Mouse (Mus musculus) kidney, adult 18-20 months (tissue): Measurements from ENCODE around the gene Crip3.

ENCODE experiments used
- DNase-seq: peaks from one replicate; pipeline ENCODE4 v3.0.0; 2021

The Crip3 gene

GRCm38 (mm10) chr17:46457791-46458190 lies 29.1 kb downstream of the Crip3 start:
- peak; percentile 76 for DNase-seq

DNA sequence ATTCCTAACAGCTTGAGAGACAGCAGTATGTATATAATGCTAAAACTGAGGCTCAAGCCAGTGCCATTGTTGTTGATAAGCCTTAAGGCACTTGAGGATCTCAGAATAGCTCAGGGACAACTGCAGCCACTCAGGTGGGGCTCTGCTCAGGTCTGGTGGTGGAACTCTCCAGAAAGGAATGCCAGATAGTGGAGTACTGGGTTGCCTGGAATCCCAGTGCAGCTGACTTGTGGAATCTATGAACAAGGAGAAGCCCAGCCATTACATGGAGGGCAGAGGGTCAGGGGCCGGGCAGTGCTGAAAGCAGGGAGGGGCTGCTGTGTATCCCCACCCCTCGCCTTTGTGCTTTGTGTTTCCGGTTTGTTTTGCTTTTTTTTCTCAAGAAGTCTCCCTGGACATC lies 29.7 kb downstream of the Crip3 start:
- DNase-seq: no peak

DNA sequence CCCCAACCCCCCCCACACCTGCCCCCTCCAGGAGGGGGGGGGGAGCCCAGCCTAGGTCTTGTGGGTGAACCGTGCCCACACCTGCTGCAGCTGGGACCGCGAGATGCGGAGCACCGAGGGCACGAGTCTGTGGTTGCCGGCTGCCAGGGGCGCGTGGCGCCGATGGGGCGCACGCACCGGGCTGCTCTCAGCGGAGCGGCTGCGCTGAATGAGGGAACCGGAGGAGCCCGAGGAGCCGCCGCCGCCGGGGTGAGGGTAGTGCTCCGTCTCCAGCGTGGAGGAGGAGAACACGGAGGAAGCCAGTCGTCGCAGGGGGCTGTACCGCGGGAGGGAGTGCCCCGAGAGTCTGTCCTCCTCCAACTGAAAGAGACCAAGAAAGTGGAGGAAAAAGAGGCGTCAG lies 31.9 kb downstream of the Crip3 start:
- no peak for DNase-seq

DNA sequence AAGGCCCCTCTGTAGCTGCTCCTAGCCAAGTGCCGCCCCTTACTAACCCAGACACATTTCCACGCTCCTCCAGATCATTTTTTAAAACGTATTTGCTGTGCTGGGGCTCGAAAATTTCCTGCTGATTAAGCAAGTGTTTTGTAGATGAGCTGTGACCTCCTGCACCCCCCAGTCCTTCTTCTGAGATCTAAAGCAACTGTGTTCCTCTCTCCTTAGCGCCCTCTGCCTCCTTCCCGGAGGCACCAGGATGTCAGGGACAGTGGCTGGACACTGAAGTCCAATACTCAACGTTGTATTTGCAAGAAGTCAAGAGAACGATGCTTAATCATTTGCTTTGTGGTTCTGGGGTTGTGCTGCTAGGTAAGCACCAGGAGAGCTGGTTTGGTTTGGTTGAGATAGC lies 32.6 kb downstream of the Crip3 start:
- no peak for DNase-seq

DNA sequence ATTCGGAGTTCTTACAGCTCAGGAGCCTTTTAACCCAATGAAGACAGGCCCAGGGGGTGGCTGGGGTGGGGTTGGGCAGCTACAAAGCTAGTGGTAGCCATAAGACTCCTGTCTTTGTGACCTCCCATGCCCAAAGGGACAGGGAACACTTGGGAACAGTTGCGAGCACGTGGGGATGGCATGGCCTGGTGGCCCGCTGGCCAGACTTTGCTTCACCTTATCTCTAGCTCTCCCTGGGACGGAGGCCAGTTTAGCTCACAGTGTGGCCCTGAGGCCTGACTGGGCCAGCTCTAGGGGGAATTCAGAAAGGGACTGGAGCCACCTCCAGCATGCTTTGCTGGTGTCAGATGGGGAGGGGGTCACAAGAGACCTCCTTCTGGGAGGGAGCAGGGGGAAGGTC lies 33.5 kb downstream of the Crip3 start:
- DNase-seq: no peak

- DNase-seq: no peak
These were observed 39.1 kb downstream of the Crip3 start for GRCm38 (mm10) chr17:46467830-46468229.

- no peak for DNase-seq
These were observed 47.9 kb downstream of the Crip3 start for GRCm38 (mm10) chr17:46476601-46477000.

DNA sequence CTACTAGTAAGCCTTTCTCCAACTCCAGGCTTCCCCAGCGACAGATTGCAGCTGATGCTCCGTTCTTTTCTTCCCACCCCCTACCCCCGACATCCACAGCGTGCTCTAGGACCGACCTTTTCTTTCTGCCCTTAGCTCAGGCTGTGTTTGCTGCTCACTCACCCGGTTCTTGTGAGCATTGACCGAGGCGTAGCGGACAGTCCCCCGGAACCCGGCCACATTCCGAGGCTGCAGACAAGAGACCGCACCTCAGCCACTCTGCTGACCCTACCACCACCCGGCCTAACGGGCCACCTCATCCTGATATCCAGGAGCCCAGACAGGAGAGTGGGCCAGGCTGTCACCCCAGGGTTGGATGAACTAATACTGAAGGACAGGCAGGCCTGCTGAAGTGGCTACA lies 48.6 kb downstream of the Crip3 start:
- peak; percentile 21 for DNase-seq
